Mouse (Mus musculus) intestine, postnatal 0 days (tissue): ENCODE data around the gene Olfr610. TPM values are rescaled to one million over a fixed set of nuclear protein-coding genes. Genes with fewer than 3 reads are reported as not detected.

Experiments
- ATAC-seq: fragments of 200-750 bp; cut with Nextera tagmentation; 2 replicates; pipeline ENCODE4 v1.8.0; 2017; ENCODE audit warnings: mild to moderate bottlenecking, moderate TSS enrichment, moderate library complexity
- H3K27ac ChIP-seq: fragments of 300-500 bp; sonication (generic); 2 replicates; pipeline ENCODE4 v1.5.1; 2014; ENCODE audit warnings: mild to moderate bottlenecking, low read depth, low read length, moderate library complexity
- H3K27me3 ChIP-seq: fragments of 300-500 bp; sonication (generic); replicated peaks from 2 replicates; pipeline ENCODE4 v1.6.1; 2014; ENCODE audit warnings: low read length, mixed read lengths; ENCODE audit not compliant: control insufficient read depth, insufficient read depth
- H3K36me3 ChIP-seq: fragments of 300-500 bp; sonication (generic); 2 replicates; pipeline ENCODE4 v1.6.1; 2014; ENCODE audit warnings: mild to moderate bottlenecking, moderate library complexity; ENCODE audit not compliant: control insufficient read depth, insufficient read depth
- H3K4me1 ChIP-seq: fragments of 300-500 bp; sonication (generic); replicated peaks from 2 replicates; pipeline ENCODE4 v1.6.1; 2014; ENCODE audit warnings: antibody characterized with exemption, low read length, mixed read lengths; ENCODE audit not compliant: control insufficient read depth, insufficient read depth
- H3K4me2 ChIP-seq: fragments of 300-500 bp; sonication (generic); replicated peaks from 2 replicates; pipeline ENCODE4 v1.6.1; 2014; ENCODE audit warnings: low read depth, mild to moderate bottlenecking, moderate library complexity
- H3K4me3 ChIP-seq: fragments of 300-500 bp; sonication (generic); 2 replicates; pipeline ENCODE4 v1.5.1; 2014; ENCODE audit warnings: low read depth, low read length
- H3K9ac ChIP-seq: fragments of 300-500 bp; sonication (generic); 2 replicates; pipeline ENCODE4 v1.6.1; 2014; ENCODE audit warnings: mild to moderate bottlenecking, low read depth, low read length
- H3K9me3 ChIP-seq: fragments of 300-500 bp; sonication (generic); 2 replicates; pipeline ENCODE4 v1.6.1; 2016; ENCODE audit warnings: mixed run types; ENCODE audit not compliant: control insufficient read depth
- CTCF ChIP-seq: sonication (generic); IDR thresholded peaks from 2 replicates; pipeline ENCODE4 v1.5.1; 2016; ENCODE audit warnings: low read depth, mild to moderate bottlenecking, control low read depth, antibody characterized with exemption, moderate library complexity
- WGBS: fragments of 180-500 bp; shearing (Covaris S2); extraction: QIAGEN DNeasy Blood & Tissue Kit; methylation state at CpG from one replicate; pipeline ENCODE4 v1.1.7; 2014; 5-methylcytosine and 5-hydroxymethylcytosine counted together
- polyA plus RNA-seq: library from polyadenylated mRNA; unstranded; fragments of >200 nt; fragmentation: Nextera tagmentation; extraction: Ambion mirVana; gene quantifications from 2 replicates; pipeline ENCODE4 v1.2.1, GENCODE M21; 2015

The Olfr610 gene
- polyA plus RNA-seq, 1 experiment from 2014 or later: not detected

DNA sequence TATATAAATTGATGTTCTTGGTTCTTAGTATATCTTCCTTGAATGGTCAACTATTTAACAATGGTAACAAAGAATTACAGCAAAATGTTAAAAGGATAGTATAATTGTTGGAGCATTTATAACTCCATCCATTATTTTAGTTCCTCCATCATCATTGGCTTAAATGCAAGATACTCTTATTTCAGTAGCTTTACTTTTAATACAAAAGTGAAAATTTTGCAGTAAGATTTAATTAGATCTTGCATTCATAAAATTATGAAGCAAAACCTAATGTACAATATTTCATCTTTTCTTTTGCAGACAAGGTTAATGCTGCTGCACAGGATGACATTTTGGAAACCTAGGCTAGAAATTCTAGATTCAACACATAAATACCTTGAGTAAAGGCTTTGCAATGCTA is 42.3 kb downstream of the Olfr610 start, which contains the start of gene Olfr608:
Olfr608 (plus strand) TSS at position 301 of the 400 bp plus-strand sequence.
- Histone ChIP-seq H3K4me1 (no peaks in the 10 kb centered on the region), H3K27ac (no peak within 1 kb of the TSS), H3K36me3 (no peaks in the 10 kb centered on the region), H3K9me3 (no peaks in the 10 kb centered on the region), H3K4me3 (no peak within 1 kb of the TSS), H3K9ac (no peak within 1 kb of the TSS), H3K27me3 (no peaks in the 10 kb centered on the region), H3K4me2 (no peak within 1 kb of the TSS)
- no peak for TF ChIP-seq CTCF
- no peak for ATAC-seq

DNA sequence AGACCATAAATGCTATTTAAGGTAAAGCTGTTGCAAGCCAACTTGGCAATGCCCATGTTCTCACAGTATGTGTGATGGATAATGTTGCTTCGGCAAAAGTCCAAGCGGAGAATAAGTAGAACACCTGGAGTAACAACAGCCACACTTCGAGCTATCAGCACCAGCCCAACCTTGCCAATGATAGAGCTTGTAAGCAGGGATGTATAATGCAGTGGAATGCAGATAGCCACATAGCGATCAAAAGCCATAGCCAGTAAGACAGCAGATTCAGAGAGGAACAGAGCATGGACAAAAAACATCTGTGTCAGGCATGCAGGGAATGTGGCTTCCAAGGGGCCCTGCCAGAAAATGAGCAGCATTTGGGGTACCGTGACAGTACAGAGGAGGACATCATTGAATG is 51.3 kb downstream of the Olfr610 start:
- Histone ChIP-seq H3K4me3 (no peak overlapping the region), H3K4me1 (no peaks in the 10 kb centered on the region), H3K4me2 (no peak overlapping the region), H3K36me3 (no peaks in the 10 kb centered on the region), H3K9ac (no peak overlapping the region), H3K27me3 (no peaks in the 10 kb centered on the region), H3K27ac (no peak overlapping the region), H3K9me3 (no peaks in the 10 kb centered on the region)
- 87% methylated on average over 5 of the region's 5 CpGs for WGBS
- TF ChIP-seq CTCF: no peak
- no peak for ATAC-seq

Other genes with a start within 250 kb of the Olfr610 start
- gene Olfr596, start 206.5 kb downstream of the Olfr610 start, polyA plus RNA-seq: not detected in 2 replicates
- not detected in 2 replicates for gene Olfr597, start 195.8 kb downstream of the Olfr610 start, polyA plus RNA-seq
- gene Olfr598, start 188.6 kb downstream of the Olfr610 start, polyA plus RNA-seq: not detected in 2 replicates
- gene Olfr599, start 176.2 kb downstream of the Olfr610 start, polyA plus RNA-seq: not detected in 2 replicates
- gene Olfr600, start 162.5 kb downstream of the Olfr610 start, polyA plus RNA-seq: not detected in 2 replicates
- not detected in 2 replicates for gene Olfr601, start 149.5 kb downstream of the Olfr610 start, polyA plus RNA-seq
- not detected in 2 replicates for gene Olfr603, start 125.9 kb downstream of the Olfr610 start, polyA plus RNA-seq
- gene Usp17lc, start 97.0 kb downstream of the Olfr610 start, polyA plus RNA-seq: not detected in 2 replicates
- not detected in 2 replicates for gene Olfr605, start 66.7 kb downstream of the Olfr610 start, polyA plus RNA-seq
- gene Olfr606, start 63.1 kb downstream of the Olfr610 start, polyA plus RNA-seq: not detected in 2 replicates
- not detected in 2 replicates for gene Olfr607, start 48.0 kb downstream of the Olfr610 start, polyA plus RNA-seq
- gene Olfr608, start 42.2 kb downstream of the Olfr610 start, polyA plus RNA-seq: not detected in 2 replicates
- not detected in 2 replicates for gene Olfr609, start 14.1 kb downstream of the Olfr610 start, polyA plus RNA-seq
- not detected in 2 replicates for gene Olfr611, start 8.7 kb upstream of the Olfr610 start, polyA plus RNA-seq
- gene Olfr612, start 30.6 kb upstream of the Olfr610 start, polyA plus RNA-seq: not detected in 2 replicates
- not detected in 2 replicates for gene Olfr613, start 36.0 kb upstream of the Olfr610 start, polyA plus RNA-seq
- not detected in 2 replicates for gene Olfr615, start 44.0 kb upstream of the Olfr610 start, polyA plus RNA-seq
- not detected in 2 replicates for gene Olfr616, start 57.0 kb upstream of the Olfr610 start, polyA plus RNA-seq
- gene Olfr617, start 60.9 kb upstream of the Olfr610 start, polyA plus RNA-seq: not detected in 2 replicates
- gene Olfr618, start 78.0 kb upstream of the Olfr610 start, polyA plus RNA-seq: not detected in 2 replicates
- gene Olfr619, start 88.5 kb upstream of the Olfr610 start, polyA plus RNA-seq: not detected in 2 replicates
- not detected in 2 replicates for gene Olfr620, start 100.4 kb upstream of the Olfr610 start, polyA plus RNA-seq
- gene Olfr622, start 130.6 kb upstream of the Olfr610 start, polyA plus RNA-seq: not detected in 2 replicates
- gene Olfr623, start 151.6 kb upstream of the Olfr610 start, polyA plus RNA-seq: not detected in 2 replicates
- gene Olfr624, start 159.1 kb upstream of the Olfr610 start, polyA plus RNA-seq: 0.09 TPM in 2 replicates
- gene Olfr625-ps1, start 170.6 kb upstream of the Olfr610 start, polyA plus RNA-seq: not detected in 2 replicates
- gene Olfr243, start 202.5 kb upstream of the Olfr610 start, polyA plus RNA-seq: not detected in 2 replicates
- not detected in 2 replicates for gene Olfr628, start 218.3 kb upstream of the Olfr610 start, polyA plus RNA-seq
- gene Olfr629, start 232.8 kb upstream of the Olfr610 start, polyA plus RNA-seq: not detected in 2 replicates
- not detected in 2 replicates for gene Olfr630, start 245.2 kb upstream of the Olfr610 start, polyA plus RNA-seq